Mouse (Mus musculus): ENCODE results near the gene Pbx3.

DNA sequence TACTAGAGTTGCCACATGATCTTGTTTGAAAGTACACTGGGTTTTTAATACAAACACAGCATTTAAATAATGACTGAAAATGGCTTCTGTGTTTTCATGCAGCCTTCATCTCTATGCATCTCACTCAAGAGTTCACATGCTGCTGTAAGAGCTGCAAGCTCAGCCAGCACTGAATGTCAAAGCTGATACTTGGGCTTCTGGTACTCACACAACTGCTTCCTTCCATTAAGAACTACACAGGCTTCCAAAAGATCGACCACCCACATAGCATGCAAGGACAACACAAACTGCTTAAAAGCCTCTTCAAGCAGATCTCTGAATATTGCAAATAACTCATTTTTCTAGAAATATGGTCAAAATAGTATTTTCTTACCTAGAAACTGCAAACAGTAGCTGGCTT, 138.7 kb downstream of the Pbx3 start:
- TF ChIP-seq CTCF (IDR thresholded peaks at IDR 0.05; ENCODE audit: extremely low read depth, insufficient read length, insufficient replicate concordance, low read depth, low read length) = no peak
- TF ChIP-seq POLR2A (IDR thresholded peaks at IDR 0.05; ENCODE audit: low read depth, low read length) = no peak

Data from small intestine, adult 2 months (tissue).